8 mouse cellular contexts compared by ENCODE assay signal in genomic region chr13:42917251-42917650, GRCm38 (mm10).
A peak's percentile ranks its signal among the peaks of the same experiment; 100 is the strongest.
DNase-seq lines count a peak whose midpoint lies in the region; ATAC-seq and TF ChIP-seq lines count a peak whose summit lies in the region.

No protein-coding gene starts in this region.

- TF ChIP-seq CTCF in gastrocnemius, adult 2 months (IDR thresholded peaks at IDR 0.05) = no peak
- TF ChIP-seq CTCF in lung, embryonic 14.5 days (IDR thresholded peaks at IDR 0.05; ENCODE audit: low read depth) = no peak

- no peaks in the 10 kb centered on the region for H3K36me3 ChIP-seq in lung, embryonic 14.5 days (ENCODE audit: insufficient read depth)
- H3K36me3 ChIP-seq in stomach, embryonic 14.5 days (ENCODE audit: control insufficient read depth, insufficient read depth, low read length) = no peaks in the 10 kb centered on the region

- H3K27ac ChIP-seq in gastrocnemius, adult 2 months = no peak overlapping the region
- H3K27ac ChIP-seq in lung, embryonic 14.5 days (ENCODE audit: low read depth) = no peak overlapping the region
- no peak overlapping the region for H3K27ac ChIP-seq in stomach, embryonic 14.5 days (ENCODE audit: low read length)

- H3K27me3 ChIP-seq in lung, embryonic 14.5 days (ENCODE audit: insufficient read depth, low read length) = peaks cover 6% of the 10 kb centered on the region; the same call in 1 of the 2 replicates
- no peaks in the 10 kb centered on the region for H3K27me3 ChIP-seq in stomach, embryonic 14.5 days (ENCODE audit: control insufficient read depth, insufficient read depth, low read length)

- intact Hi-C loops in gastrocnemius, adult 2 months (cut with DNase I) = no loop called here

- peak overlapping the region; percentile 100 for H3K4me2 ChIP-seq in lung, embryonic 14.5 days
- H3K4me2 ChIP-seq in stomach, embryonic 14.5 days (replicated peaks; ENCODE audit: low read depth, low read length) = peak overlapping the region; percentile 99; the same call in 1 of the 2 replicates

- DNase-seq in gastrocnemius, adult 2 months = peak; percentile 38
- DNase-seq in gastrocnemius, postnatal 25 days = no peak
- DNase-seq in cerebellum, adult 11 months = peak; percentile 61
- peak; percentile 11 for DNase-seq in heart, adult 9 months (ENCODE audit: low spot score in 2 of 2)
- DNase-seq in kidney, adult 9 months = peak; percentile 77
- peak; percentile 65 for DNase-seq in lung, embryonic 14.5 days
- DNase-seq in urinary bladder, postnatal 25 days (ENCODE audit: low spot score) = no peak

- H3K4me1 ChIP-seq in lung, embryonic 14.5 days (ENCODE audit: insufficient read depth) = peaks cover 9% of the 10 kb centered on the region; the same call in 1 of the 2 replicates
- peaks cover 9% of the 10 kb centered on the region; the same call in 1 of the 2 replicates for H3K4me1 ChIP-seq in stomach, embryonic 14.5 days (ENCODE audit: control insufficient read depth, insufficient read depth, low read length)

- no peaks in the 10 kb centered on the region for H3K9me3 ChIP-seq in lung, embryonic 14.5 days (ENCODE audit: low read depth, low read length)
- no peaks in the 10 kb centered on the region for H3K9me3 ChIP-seq in stomach, embryonic 14.5 days (ENCODE audit: control insufficient read depth, low read depth, low read length)

- peak; percentile 42; the same call in 1 of the 2 replicates for ATAC-seq in lung, embryonic 14.5 days (ENCODE audit: insufficient read depth)
- ATAC-seq in stomach, embryonic 14.5 days (ENCODE audit: insufficient number of reproducible peaks, insufficient read depth, low FRiP score, low read depth) = no peak

- 19% methylated on average over 6 of the region's 6 CpGs for WGBS in lung, embryonic 14.5 days
- WGBS in stomach, embryonic 14.5 days = 32% methylated on average over 6 of the region's 6 CpGs

- H3K4me3 ChIP-seq in gastrocnemius, adult 2 months = peak overlapping the region; percentile 76
- peak overlapping the region; percentile 64 for H3K4me3 ChIP-seq in lung, embryonic 14.5 days (ENCODE audit: low read depth, low read length)
- no peak overlapping the region for H3K4me3 ChIP-seq in stomach, embryonic 14.5 days (ENCODE audit: low read depth, low read length)

- H3K9ac ChIP-seq in lung, embryonic 14.5 days = no peak overlapping the region
- no peak overlapping the region for H3K9ac ChIP-seq in stomach, embryonic 14.5 days (replicated peaks; ENCODE audit: low read depth, low read length)

Comparison
In these comparisons a context has a peak if more than half of its experiments do, and no peak if none do; other contexts are left out.
1. DNase-seq: peak in gastrocnemius, adult 2 months (single experiment), cerebellum, adult 11 months (single experiment), heart, adult 9 months (2 of 2), kidney, adult 9 months (single experiment) and lung, embryonic 14.5 days (single experiment); none in gastrocnemius, postnatal 25 days (single experiment) and urinary bladder, postnatal 25 days (single experiment).